Mouse (Mus musculus): ENCODE results near the gene Shld2. TPM values are rescaled to one million over a fixed set of nuclear protein-coding genes. Genes with fewer than 3 reads are reported as not detected.
A peak's percentile ranks its signal among the peaks of the same experiment; 100 is the strongest.
"Not testable (repeated sequence)": the region's sequence is repeated elsewhere in the genome, so short reads cannot be mapped to it uniquely, and the experiment has no call there.

Shld2 gene
- total RNA-seq, 2 experiments from 2014 or later, result 10.7 to 11.8 TPM

DNA sequence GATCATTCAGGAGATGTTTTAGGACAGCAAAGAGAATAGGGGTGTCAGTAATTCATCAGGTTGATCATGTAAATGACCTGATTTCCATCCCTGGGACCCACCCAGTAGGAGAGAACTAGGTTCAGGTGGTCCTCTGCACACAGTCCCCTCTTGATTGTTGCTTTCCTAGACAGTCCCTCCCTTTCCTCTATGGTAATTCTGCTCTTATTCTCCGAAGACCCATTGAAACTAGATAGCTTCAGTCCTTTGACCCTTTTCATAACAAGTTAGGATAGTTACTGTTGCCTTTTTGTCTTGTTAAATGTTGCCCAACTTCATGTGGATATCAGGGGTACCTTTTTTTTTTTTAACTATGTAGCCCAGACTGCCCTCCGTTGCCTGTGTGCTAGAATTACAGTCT is 6.1 kb upstream of the Shld2 start:
- TF ChIP-seq CTCF (IDR thresholded peaks at IDR 0.05), result no peak
- Histone ChIP-seq H3K4me3 (no peak overlapping the region), H3K27ac (no peak overlapping the region)
- intact Hi-C loops (cut with DNase I), result loop anchor here (10.0 kb wide), 1 partner anchor 358 kb away; the partner anchor contains the start of gene Wapl
- no peak for DNase-seq

DNA sequence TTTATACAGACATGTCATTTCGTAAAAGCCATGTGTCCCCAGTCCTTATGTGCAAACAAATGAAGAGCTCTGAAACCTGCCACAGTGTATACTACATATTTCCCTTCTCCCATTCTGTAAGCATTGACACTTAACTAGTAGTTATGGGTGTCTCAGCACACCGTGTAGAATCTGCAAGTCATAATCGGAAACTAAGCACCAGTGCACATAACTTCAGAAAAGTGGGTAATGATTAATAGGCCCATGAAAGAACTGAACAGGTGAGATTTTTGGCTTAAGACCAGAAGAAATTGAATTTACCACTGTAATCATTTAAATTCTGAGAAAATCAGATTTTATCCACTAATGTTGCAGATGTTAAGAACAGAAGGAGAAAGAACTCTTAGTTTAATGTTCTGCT is 4.5 kb upstream of the Shld2 start:
- Histone ChIP-seq H3K4me3 (no peak overlapping the region), H3K27ac (no peak overlapping the region)
- DNase-seq, result no peak
- intact Hi-C loops (cut with DNase I), result loop anchor here (5.0 to 10.0 kb wide), 3 partner anchors 37 to 360 kb away; partner anchors contain the start of gene Wapl
- TF ChIP-seq CTCF (IDR thresholded peaks at IDR 0.05), result no peak

DNA sequence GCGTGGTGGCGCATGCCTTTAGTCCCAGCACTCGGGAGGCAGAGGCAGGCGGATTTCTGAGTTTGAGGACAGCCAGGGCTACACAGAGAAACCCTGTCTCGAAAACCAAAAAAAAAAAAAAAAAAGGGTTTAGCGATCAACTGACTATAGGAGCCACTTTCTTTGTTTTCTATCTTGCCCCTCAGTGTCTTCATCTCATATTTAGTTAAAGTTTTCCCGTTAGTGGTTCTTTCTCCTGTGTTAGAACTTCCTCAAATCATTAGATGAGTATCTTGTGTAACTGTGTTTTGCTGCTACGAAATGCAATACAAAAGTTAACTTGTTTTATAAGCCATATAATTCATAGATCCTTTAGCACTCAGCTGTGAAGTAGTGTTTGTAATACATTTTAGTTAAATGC is 4.1 kb upstream of the Shld2 start:
- intact Hi-C loops (cut with DNase I), result loop anchor here (5.0 to 10.0 kb wide), 3 partner anchors 37 to 360 kb away; partner anchors contain the start of gene Wapl
- not testable (repeated sequence) for H3K27ac ChIP-seq, H3K4me3 ChIP-seq, DNase-seq

DNA sequence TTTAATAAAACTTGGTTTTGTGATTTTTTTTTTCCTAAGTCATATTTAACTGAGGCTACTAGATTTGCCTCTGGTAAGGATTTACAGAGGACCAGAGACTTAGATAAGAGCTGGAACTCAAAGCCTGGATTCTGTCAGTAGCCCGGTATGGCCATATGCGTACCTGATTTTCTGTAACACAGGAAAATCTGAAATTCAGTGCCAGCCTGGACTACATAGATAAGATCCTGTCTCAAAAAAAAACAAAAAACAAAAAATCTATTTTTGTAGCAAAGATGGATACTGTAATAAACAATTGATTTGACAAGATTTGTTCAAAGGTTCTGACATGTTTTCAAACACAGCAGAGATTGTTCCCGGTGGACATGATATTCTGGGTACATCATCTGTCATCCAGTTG is 3.3 kb upstream of the Shld2 start:
- H3K4me3 ChIP-seq, result peak overlapping the region; percentile 88
- DNase-seq, result no peak
- TF ChIP-seq CTCF (IDR thresholded peaks at IDR 0.05), result no peak

DNA sequence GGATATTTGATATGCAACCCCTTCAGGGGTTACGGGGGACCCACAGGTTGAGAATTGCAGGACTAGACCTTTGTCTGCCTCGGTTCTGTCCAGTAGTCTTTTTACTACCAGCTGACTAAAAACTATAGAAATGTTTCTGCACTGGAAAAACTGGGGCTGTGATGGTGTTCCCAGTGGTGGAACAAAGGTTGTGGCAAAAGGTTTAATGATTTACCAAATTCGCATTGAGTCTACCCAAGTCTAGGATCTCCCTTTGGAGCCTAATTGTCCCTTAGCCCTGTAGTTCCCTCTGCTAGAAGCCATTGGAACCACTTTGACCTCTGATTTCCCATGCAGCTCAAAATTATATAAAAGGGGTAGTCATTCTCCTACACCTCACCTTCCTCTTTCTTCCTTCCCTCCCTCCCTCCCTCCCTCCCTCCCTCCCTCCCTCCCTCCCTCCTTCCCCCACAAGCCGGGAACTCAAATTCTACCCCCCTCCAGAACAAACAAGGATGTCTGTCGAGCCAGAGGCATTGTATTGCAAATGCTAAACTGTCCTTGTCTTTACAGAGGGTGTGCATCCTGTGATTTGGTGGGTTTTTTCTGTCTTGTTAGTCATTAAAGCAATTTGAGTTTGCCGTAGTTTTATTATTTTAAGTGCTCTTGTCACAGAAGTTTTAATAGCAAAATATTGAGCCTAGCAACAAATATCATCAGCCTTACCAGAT is 2.2 kb upstream of the Shld2 start:
- TF ChIP-seq CTCF (IDR thresholded peaks at IDR 0.05), result no peak
- intact Hi-C loops (cut with DNase I), result loop anchor here (5.0 to 10.0 kb wide), 3 partner anchors 35 to 362 kb away; partner anchors contain the start of gene Wapl

More for the DNA sequence above, 3.3 kb upstream of the Shld2 start:
- peak overlapping the region; percentile 97; the same call in 1 of the 2 replicates for H3K27ac ChIP-seq
- intact Hi-C loops (cut with DNase I), result loop anchor here (5.0 to 10.0 kb wide), 3 partner anchors 36 to 361 kb away; partner anchors contain the start of gene Wapl

DNA sequence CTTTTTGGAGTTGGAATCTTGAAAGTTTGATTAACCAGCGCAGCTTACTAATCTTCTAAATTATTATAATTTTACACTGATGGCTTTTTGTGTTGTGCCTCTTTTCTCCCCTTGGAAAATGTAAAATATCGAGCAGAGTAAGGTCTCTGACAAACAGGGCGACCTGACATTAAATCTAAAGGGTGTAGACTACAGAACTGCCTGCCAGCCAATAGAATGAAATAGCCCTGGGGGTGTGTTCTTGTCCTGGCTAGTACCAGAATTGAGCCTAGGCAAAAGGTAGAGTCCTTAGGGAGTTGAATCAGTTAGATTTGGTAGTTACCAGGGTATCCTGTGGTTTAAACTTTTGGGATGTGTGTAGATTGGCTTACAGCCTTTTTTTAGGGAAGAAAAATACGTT is 1.4 kb upstream of the Shld2 start:
- Histone ChIP-seq H3K4me3 (peak overlapping the region; percentile 88), H3K27ac (peak overlapping the region; percentile 97)
- TF ChIP-seq CTCF (IDR thresholded peaks at IDR 0.05), result no peak
- peak; percentile 24 for DNase-seq
- intact Hi-C loops (cut with DNase I), result loop anchor here (5.0 to 10.0 kb wide), 3 partner anchors 34 to 363 kb away; partner anchors contain the start of gene Wapl

More for the DNA sequence above, 2.2 kb upstream of the Shld2 start:
- DNase-seq, result no peak
- Histone ChIP-seq H3K4me3 (peak overlapping the region; percentile 88), H3K27ac (peak overlapping the region; percentile 97)

DNA sequence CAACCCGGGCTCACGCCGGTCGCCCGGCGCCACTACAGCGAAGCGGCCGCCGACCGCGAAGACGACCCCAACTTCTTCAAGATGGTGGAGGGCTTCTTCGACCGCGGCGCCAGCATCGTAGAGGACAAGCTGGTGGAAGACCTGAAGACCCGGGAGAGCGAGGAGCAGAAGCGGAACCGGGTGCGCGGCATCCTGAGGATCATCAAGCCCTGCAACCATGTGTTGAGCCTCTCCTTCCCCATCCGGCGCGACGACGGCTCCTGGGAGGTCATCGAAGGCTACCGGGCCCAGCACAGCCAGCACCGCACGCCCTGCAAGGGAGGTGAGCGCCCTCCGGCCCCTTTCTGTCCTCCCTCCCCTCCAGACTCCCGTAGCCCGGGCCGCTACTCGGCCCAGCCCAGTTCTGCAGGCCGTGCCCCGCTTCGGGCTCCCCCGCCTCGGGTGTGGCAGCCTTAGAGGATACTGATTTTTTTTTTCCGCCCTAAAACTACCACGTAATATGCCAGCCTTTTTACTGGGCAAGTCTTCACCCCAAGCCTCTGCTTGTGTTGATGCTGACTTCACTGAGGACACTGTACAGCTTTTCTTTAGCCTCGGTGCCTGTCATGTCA is 833 bp upstream of the Shld2 start:
- TF ChIP-seq CTCF (IDR thresholded peaks at IDR 0.05), result no peak
- Histone ChIP-seq H3K4me3 (peak overlapping the region; percentile 88), H3K27ac (peak overlapping the region; percentile 97)
- intact Hi-C loops (cut with DNase I), result loop anchor here (5.0 to 10.0 kb wide), 3 partner anchors 34 to 364 kb away; partner anchors contain the start of gene Wapl
- DNase-seq, result peak; percentile 75

DNA sequence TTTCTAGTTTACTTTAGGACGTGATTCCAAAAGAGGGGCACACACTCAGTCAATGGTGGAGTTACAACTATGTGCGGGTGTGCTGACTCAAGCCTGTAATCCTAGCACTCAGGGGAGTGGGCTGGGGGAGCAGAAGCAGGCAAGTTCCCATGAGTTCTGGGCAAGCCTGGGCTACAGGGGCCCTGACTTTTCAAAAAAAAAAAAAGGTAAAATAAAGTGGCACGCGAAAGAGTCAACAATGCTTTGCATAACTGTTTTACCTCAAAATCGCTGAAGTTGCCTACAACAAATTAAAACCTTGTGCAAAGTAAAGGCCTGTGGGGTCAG is 423 bp downstream of the Shld2 start:
- no peak for TF ChIP-seq CTCF (IDR thresholded peaks at IDR 0.05)
- peak overlapping the region; percentile 97 for H3K27ac ChIP-seq
- intact Hi-C loops (cut with DNase I), result loop anchor here (5.0 to 10.0 kb wide), 3 partner anchors 33 to 365 kb away; partner anchors contain the start of gene Wapl
- H3K4me3 ChIP-seq, result peak overlapping the region; percentile 88
- peak; percentile 27 for DNase-seq

DNA sequence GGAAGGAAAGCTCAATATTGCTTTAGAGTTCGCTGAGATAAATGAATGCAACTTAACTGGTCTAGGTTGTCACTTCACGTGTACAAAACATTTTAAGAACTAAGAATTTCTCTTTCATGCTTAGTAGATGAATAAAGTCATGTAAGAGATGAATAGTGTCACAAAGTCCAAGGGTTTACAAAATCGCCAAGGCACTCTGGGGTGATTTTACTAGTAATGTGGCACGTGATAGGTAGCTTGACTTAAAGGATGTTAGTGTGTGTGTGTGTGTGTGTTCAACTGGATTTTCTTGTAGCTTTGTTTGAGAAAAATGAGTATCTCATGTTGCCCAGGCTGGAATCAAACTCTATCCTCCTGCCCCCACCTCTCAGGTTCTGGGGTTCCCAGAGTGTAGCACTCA is 1.0 kb downstream of the Shld2 start:
- no peak for DNase-seq
- TF ChIP-seq CTCF (IDR thresholded peaks at IDR 0.05), result no peak
- Histone ChIP-seq H3K27ac (peak overlapping the region; percentile 97), H3K4me3 (peak overlapping the region; percentile 88)
- intact Hi-C loops (cut with DNase I), result no loop called here

DNA sequence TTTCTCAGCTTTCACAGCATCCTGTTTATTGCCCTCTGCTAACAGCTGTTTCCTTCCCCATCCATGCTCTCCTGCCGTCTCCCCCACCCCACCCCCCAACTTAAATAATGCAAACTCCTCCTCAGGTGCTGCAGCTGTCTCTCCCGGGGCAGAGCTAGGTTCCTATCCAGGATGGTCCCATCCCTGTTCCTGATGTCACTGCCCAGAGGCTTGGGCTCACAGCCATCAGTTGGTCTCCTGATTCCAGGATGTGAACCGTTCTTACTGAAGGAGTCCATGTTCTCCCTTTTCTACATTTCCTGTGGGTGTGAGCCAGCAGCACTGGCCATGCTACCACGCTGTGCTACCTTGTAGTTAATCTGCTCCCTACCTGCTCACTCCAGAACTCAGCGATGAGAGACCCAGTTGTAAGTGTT is 7.0 kb downstream of the Shld2 start:
- no peak for DNase-seq
- intact Hi-C loops (cut with DNase I), result no loop called here
- peak overlapping the region; percentile 51 for H3K27ac ChIP-seq
- TF ChIP-seq CTCF (IDR thresholded peaks at IDR 0.05), result no peak
- H3K4me3 ChIP-seq, result no peak overlapping the region

DNA sequence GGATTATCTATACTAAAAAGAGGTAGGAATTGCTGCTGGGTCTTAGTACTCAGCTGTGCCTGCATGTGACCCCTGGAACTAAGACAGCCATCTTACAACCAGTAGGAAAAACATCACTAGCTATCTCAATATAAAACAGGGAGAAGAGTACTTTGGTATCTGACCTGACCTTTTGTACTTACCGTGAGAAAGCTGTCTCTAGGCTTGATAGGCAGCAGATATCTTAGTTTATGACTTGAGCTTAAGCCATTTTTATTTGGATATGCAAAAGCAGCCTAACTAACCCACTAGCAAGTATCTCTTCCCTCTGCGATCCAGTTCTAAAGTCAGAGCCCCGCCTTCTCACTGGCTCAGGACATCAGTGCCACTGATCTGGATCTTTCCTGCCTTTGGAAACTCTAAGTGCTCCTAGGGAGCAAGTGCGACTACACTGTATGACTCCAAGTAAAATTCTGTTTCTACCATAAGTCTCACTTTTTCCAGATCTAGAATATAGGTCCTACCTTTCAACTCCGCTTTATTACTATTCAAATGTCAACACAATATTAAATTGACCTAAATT is 7.5 kb downstream of the Shld2 start:
- Histone ChIP-seq H3K27ac (peak overlapping the region; percentile 51; the same call in 1 of the 2 replicates), H3K4me3 (no peak overlapping the region)
- no peak for DNase-seq
- no peak for TF ChIP-seq CTCF (IDR thresholded peaks at IDR 0.05)
- intact Hi-C loops (cut with DNase I), result no loop called here

DNA sequence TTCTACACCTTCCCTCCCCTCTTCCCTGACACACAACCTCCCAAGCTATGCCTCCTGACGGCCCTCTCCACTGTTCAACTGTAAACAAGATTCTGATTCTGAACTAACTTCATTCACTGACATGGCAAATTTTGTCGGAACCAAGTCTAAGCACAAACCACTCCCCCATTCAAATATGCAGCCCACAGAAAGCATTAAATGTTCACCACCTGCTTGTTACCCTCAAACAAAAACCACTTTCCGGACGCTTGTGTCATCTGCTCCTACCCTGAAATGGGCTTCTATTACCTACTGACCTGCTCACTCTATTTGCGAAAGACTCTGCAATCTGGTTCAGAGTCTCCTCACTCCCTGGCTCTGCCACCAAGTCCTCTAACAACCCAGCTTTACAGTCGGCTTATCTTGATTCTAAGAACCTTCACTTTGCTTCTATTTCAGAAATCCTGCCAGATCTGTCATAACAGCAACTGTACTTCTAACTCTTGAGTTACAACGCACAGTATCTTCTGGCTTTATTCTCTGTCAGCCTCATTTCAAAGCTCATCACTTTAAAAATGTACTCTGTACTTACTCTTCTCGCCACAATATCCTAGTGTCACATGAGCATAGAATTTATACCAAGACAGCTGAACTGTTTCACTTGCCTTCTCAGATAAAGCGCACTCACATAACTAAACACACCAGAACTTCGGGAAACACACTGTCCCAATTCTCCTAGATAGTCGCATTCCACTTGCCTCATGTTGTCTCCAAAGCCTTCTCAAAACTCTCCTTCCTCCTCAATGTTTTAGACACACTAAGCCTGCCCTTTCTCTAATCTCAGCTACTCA is 11.2 kb downstream of the Shld2 start:
- TF ChIP-seq CTCF (IDR thresholded peaks at IDR 0.05), result no peak
- Histone ChIP-seq H3K4me3 (peak overlapping the region; percentile 29), H3K27ac (peak overlapping the region; percentile 82)
- no peak for DNase-seq
- intact Hi-C loops (cut with DNase I), result no loop called here

All from gastrocnemius, adult 2 months (tissue).